Mouse (Mus musculus) ZHBTc4 (cell line): ENCODE results near the gene Gm28053.
"Not testable (repeated sequence)": the region's sequence is repeated elsewhere in the genome, so short reads cannot be mapped to it uniquely, and the experiment has no call there.

Experiments used
- DNase-seq: peaks from one replicate; pipeline ENCODE4 v3.0.0-alpha.2; 2011; ENCODE audit warnings: low read depth, low spot score

Gene Gm28053

DNA sequence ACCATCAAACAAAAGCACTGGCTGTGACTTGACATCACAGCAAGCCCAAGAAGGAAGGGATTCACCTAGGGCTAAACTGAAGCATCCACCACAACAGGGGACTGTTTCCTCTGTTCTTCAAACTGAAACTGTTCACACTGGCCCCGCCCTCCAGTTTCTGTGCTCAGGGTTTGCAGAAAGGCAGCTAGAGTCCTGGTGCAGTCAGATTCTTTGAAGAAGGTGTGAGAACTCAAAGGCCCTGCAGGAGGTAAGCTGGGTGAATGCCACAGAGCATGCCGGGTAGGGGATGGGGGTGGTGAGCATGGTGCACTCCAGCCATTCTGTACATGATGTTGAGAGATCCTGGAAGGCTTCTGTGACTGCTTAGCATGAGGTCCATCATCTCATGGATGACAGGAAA, at the start of gene Gm28053, which contains the start of gene Gimap7:
Gene Gm28053, plus strand, starts transcription at position 153 of the 400 bp plus-strand sequence.
Gene Gimap7, plus strand, starts transcription at position 167 of the 400 bp plus-strand sequence.
- DNase-seq: peak; percentile 62

GRCm38 (mm10) chr6:48669446-48669969, 48.9 kb upstream of the Gm28053 start:
- no peak for DNase-seq

GRCm38 (mm10) chr6:48674291-48675058, 43.9 kb upstream of the Gm28053 start:
- DNase-seq: peak; percentile 42

GRCm38 (mm10) chr6:48675400-48675930, 42.9 kb upstream of the Gm28053 start:
- no peak for DNase-seq

GRCm38 (mm10) chr6:48675931-48676859, 42.2 kb upstream of the Gm28053 start, which contains the start of gene Gimap9:
Gene Gimap9 (plus strand): TSS chr6:48676129.
- DNase-seq: peak; percentile 81

DNA sequence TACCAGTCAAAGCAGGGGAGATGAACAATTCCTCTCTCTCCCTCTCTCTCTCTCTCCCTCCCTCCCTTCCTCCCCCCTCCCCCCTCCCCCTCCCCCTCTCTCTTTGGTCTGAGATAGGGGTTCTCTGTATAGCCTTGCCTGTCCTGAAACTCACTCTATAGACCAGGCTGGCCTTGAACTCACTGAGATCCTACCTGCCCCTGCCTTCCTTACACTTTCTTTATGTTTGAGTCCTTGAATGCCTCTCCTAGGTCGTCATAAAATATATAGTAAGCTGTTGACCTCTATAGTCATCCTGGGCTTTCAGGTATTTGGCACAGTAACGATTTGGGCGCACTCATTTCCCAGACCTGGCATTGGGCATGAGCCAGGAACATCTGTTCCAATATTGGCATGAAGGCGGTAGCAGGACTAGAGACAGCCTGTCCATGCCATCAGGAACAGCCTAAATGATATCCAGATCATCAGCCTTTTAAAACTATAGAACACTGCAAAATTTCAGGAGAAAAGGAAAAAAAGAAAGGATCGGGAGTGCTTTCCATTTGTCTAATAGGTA, 41.5 kb upstream of the Gm28053 start:
- no peak for DNase-seq

DNA sequence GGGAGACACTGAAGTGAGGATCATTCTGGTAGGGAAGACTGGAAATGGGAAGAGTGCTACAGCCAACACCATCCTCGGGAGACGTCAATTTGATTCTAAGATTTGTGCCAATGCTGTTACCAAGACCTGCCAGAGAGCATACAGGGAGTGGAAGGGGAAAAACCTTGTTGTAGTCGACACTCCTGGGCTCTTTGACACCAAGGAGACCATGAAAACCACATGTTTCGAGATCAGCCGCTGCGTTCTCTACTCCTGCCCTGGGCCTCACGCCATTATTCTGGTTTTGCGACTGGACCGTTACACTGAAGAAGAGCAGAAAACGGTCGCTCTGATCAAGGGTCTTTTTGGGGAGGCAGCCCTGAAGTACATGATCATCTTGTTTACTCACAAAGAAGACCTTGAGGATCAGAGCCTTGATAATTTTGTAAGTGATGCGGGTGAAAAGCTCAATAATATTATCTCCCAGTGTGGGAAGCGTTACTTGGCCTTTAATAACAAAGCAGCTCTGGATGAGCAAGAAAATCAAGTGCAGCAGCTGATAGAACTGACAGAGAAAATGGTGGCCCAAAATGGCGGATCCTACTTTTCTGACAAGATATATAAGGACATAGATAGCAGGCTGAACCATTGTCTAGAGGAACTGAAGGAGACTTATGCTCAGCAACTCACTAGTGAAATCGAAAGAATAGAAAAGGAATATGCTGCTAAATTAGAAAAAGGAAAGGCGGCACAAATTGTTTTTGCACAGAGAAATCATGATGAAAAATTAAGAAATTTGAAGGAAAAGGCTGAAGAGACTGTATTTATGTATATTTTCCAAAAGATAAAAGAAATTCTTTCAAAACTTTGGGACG, 40.7 kb upstream of the Gm28053 start:
- no peak for DNase-seq

DNA sequence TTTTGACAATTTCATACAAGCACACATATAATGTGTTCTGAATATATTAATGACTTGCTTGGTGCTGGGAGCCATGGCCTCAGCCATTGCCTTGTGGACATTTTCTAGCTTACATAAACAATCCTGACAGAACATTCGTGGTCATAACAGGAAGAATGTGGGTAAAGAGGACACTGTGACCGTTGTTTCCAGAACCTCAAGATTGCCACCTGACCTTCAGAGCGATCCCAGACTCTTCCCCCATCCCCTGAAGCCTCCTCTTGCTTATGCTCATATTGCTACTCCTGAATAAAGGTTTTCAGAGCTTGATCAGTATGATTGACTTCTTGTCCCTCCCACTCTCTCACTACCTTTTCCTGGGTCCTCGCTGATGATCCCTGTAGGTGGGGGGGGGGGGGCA, 40.0 kb upstream of the Gm28053 start:
- DNase-seq: no peak

GRCm38 (mm10) chr6:48679701-48680100, 38.7 kb upstream of the Gm28053 start:
- DNase-seq: no peak

DNA sequence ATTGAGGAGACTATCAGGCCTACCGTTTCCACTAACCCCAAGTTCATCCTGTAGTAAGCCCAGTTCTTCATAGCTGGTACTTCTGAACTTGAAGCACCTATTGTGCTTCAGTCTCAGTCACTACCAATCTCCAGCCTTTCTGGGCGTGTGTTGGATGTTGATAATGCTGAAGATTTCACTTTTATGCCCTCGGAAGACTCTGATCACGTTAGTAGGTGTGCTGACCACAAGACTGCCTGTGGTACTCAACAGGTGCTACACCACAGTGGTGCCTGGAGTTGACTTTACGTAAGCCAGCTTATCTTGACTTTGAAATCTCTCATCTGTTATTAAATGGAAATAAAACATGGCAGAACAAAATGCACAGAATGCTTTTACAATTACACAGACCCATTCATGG, 38.0 kb upstream of the Gm28053 start:
- no peak for DNase-seq

DNA sequence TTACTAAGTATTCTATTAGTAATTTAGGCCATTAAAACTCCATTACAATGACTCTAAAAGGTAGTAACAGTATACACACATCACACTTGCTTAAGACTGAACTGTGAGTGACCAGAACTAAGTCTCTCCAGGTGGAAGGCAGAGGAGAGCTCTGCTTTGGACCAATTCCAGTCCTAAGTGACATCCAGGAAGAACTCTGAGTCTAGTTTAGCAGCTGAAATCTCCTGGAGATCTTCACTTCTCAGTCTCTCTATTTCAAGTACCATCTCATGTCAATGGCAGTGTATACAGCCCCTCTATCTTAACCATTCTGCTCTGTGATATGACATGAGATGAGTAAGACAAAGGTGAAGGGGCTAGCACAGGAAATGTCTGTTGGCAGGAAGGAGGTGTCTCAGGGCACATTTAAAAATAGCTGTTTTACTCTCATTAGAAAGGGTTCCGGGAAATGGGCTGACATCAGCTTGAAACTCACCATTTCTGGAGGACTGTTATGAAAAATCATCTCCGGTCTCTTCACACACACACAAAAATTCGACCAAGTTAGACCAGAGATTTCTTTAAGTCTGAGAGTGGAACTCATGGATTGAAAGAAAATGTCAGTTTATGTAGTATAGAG, 36.8 kb upstream of the Gm28053 start:
- no peak for DNase-seq

DNA sequence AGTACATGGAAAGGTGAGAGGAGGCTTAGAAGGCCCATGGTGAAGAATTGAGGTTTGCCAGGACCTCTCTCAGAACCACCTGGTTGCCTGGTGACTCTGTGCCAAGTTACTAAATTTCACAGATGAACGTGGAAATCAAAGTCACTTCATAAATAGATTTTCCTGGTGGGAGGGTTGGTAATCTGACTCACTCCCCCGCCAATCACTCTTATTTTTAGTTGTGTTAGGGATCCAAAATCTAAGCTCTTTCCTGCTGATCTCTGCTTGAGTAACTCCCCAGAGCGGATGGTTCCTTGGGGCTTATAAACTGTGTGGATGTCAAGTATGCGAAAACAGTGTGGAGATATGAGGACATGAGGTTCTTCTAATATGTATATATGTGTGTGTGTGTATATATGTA, 36.1 kb upstream of the Gm28053 start:
- no peak for DNase-seq

DNA sequence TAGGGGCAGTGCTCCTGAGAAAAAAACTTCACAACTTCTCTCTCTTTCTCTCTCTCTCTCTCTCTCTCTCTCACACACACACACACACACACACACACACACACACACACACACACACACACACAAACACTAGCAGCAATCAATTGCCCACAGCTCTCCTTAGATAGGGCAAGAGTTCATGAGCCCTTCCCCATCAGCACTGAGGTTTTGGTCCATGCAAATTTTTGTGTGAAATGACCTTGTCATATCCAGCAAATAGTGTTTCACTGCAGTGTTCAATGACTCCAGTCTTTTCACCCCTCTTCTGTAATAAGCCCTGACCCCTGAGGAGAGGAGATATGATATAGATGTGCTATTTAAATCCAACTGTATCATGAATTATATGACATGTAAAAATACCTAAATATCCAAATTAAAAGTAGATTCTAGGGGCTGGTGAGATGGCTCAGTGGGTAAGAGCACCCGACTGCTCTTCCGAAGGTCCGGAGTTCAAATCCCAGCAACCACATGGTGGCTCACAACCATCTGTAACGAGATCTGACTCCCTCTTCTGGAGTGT, 35.1 kb upstream of the Gm28053 start:
- not testable (repeated sequence) for DNase-seq

DNA sequence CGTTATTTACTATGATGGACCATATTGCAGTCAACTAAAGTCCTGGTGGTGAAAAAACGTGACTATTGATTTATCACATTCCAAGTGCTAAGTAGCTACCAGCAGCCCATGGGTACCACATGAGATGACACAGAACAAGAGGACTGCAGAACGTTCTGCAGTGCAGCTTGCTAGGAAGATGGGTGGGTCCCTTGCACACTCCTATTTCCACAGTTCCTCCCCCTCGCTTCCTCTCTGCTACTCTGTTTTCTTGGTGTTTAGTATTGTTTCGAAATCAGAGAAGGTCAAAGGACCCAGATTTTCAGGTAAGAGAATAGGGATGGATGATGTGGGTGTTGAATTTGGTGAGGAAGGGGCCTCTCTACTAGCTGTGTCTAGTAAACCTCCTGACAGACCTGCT, 34.1 kb upstream of the Gm28053 start, which contains the start of gene Gimap4:
Gene Gimap4, plus strand, starts transcription at position 231 of the 400 bp plus-strand sequence.
- no peak for DNase-seq

DNA sequence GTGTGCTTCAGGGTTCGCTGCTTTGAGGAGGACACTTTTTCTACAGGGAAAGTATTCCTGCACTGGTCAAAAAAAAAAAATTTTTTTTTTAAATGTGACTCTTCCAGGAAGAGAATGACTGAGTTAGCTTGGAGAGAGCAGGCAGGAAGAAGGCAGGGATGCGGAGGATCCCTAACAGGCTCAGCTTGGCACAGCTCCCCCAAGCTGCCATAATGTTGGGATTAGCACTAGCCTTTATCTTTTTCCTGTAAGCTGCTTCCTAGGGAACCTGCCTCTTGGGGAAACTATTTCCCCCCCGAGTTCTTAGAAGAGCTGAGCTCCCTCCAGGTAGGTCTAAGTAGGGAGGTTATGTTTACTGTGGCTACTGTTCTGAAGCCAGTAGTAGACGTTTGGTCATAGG, 33.6 kb upstream of the Gm28053 start:
- no peak for DNase-seq

GRCm38 (mm10) chr6:48685251-48685650, 33.2 kb upstream of the Gm28053 start:
- DNase-seq: no peak

GRCm38 (mm10) chr6:48685694-48686665, 32.4 kb upstream of the Gm28053 start:
- DNase-seq: no peak

DNA sequence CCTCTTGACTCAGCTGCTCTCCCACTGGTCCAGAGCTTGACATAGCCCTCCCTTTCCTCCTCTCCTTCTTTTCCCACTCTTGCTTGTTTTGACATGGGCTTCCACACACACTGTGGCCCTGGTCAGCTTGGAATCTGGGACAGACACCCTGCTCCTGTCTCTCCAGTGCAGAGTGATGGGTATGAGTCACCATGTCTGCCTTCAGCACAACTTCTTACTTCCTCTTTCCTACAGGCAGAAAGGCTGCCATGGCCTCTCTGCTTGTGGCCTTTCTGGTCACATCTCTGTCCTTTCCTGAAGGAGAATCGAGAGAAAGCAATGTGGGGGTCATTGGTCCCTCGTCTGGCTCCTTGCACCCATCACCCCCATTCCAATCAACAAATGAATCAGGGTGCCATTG, 31.3 kb upstream of the Gm28053 start:
- no peak for DNase-seq

DNA sequence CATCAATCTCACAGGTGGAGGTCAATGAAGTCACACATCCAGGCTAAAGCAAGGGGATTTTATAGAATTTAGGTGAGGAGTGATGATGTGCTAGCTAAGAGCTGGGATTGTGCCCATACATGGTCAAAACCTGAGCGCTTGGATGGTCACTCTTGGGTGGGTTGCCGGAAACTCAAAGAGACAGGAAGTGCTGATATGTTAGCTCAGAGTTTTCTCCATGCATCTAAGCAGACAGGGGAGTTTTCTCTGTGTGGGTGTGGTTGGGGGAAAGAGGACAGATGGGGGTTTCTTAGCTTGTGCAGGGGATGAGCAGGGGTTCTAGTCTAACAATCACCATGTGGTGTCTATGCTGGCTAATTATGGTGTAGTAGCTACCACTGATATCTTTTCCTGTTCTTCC, 29.1 kb upstream of the Gm28053 start:
- no peak for DNase-seq
